ENCODE assay signal across 22 mouse cellular contexts in genomic region chr4:112302855-112303509, GRCm38 (mm10).
DNase-seq lines count a peak whose midpoint lies in the region; ATAC-seq and TF ChIP-seq lines count a peak whose summit lies in the region.
"Had no signal": no experiment of that assay in that cellular context is flagged by ENCODE, and none has a peak within 500 bp of the region (broad histone marks: within the 10 kb centered on the region; RNA-seq: fewer than 3 reads in every experiment).

No protein-coding gene starts in this region.

- 74% methylated on average over 3 of the region's 3 CpGs for WGBS in intestine, embryonic 14.5 days
- WGBS in intestine, embryonic 15.5 days = 66% methylated on average over 3 of the region's 3 CpGs
- WGBS in intestine, embryonic 16.5 days = 63% methylated on average over 3 of the region's 3 CpGs
- WGBS in intestine, postnatal 0 days = 49% methylated on average over 3 of the region's 3 CpGs
- 91% methylated on average over 3 of the region's 3 CpGs for WGBS in hindbrain, embryonic 11.5 days
- WGBS in forebrain, postnatal 0 days = 82% methylated on average over 3 of the region's 3 CpGs

- no peaks in the 10 kb centered on the region for H3K4me1 ChIP-seq in intestine, embryonic 14.5 days (replicated peaks; ENCODE audit: control insufficient read depth, insufficient read depth, low read length)
- H3K4me1 ChIP-seq in intestine, embryonic 15.5 days (replicated peaks) = no peaks in the 10 kb centered on the region
- no peaks in the 10 kb centered on the region for H3K4me1 ChIP-seq in intestine, embryonic 16.5 days (ENCODE audit: control insufficient read depth, insufficient read depth, low read length)
- no peaks in the 10 kb centered on the region for H3K4me1 ChIP-seq in intestine, postnatal 0 days (replicated peaks; ENCODE audit: control insufficient read depth, insufficient read depth, low read length)
- H3K4me1 ChIP-seq in hindbrain, embryonic 11.5 days (replicated peaks; ENCODE audit: control insufficient read depth, insufficient read depth, low read length) = no peaks in the 10 kb centered on the region
- no peaks in the 10 kb centered on the region for H3K4me1 ChIP-seq in forebrain, postnatal 0 days (ENCODE audit: insufficient read depth)

- peak; percentile 71; the same call in 1 of the 2 replicates for ATAC-seq in intestine, embryonic 14.5 days (replicated peaks; ENCODE audit: low FRiP score, low TSS enrichment, low read depth)
- ATAC-seq in intestine, embryonic 15.5 days = peak; percentile 90
- peak; percentile 92 for ATAC-seq in intestine, embryonic 16.5 days
- peak; percentile 57; the same call in 1 of the 2 replicates for ATAC-seq in intestine, postnatal 0 days
- ATAC-seq in hindbrain, embryonic 11.5 days (ENCODE audit: low FRiP score) = no peak
- ATAC-seq in forebrain, postnatal 0 days = no peak
- ATAC-seq: activated CD4-positive, CD25-positive, alpha-beta regulatory T cell, adult 4 months; CD4-positive, CD25-positive, alpha-beta regulatory T cell, adult 4 months; Patski had no signal

- no peak overlapping the region for H3K9ac ChIP-seq in intestine, embryonic 14.5 days (ENCODE audit: low read length)
- H3K9ac ChIP-seq in intestine, embryonic 15.5 days = no peak overlapping the region
- H3K9ac ChIP-seq in intestine, embryonic 16.5 days (ENCODE audit: low read depth, low read length) = no peak overlapping the region
- no peak overlapping the region for H3K9ac ChIP-seq in intestine, postnatal 0 days (ENCODE audit: low read depth, low read length)
- no peak overlapping the region for H3K9ac ChIP-seq in hindbrain, embryonic 11.5 days (ENCODE audit: low read depth, low read length)
- no peak overlapping the region for H3K9ac ChIP-seq in forebrain, postnatal 0 days

- no peak for DNase-seq in intestine, embryonic 14.5 days (ENCODE audit: low spot score)
- DNase-seq in hindbrain, embryonic 11.5 days (ENCODE audit: low spot score) = no peak
- no peak for DNase-seq in right cerebral cortex, postnatal 10 days (ENCODE audit: low spot score in 2 of 2)
- DNase-seq in forebrain, postnatal 0 days = no peak
- DNase-seq in cerebellum, adult 11-12 months = no peak
- DNase-seq: adrenal gland, adult 2 months; adrenal gland, adult 8-10 months; adrenal gland, postnatal 10 days; adrenal gland, postnatal 14 days; adrenal gland, postnatal 25 days; adrenal gland, postnatal 36 days; B cell, adult 2 months; cerebellum, adult 11 months; cerebellum, adult 18-20 months had no signal

- no peaks in the 10 kb centered on the region for H3K9me3 ChIP-seq in intestine, embryonic 14.5 days (ENCODE audit: control insufficient read depth, low read length)
- H3K9me3 ChIP-seq in intestine, embryonic 15.5 days = no peaks in the 10 kb centered on the region
- H3K9me3 ChIP-seq in intestine, embryonic 16.5 days (ENCODE audit: control insufficient read depth, low read length) = no peaks in the 10 kb centered on the region
- H3K9me3 ChIP-seq in intestine, postnatal 0 days (ENCODE audit: control insufficient read depth) = no peaks in the 10 kb centered on the region
- H3K9me3 ChIP-seq in hindbrain, embryonic 11.5 days (ENCODE audit: control insufficient read depth, low read length) = no peaks in the 10 kb centered on the region
- H3K9me3 ChIP-seq in forebrain, postnatal 0 days (ENCODE audit: low read length) = 0 out of 2 replicates have a peak, but pooled peaks cover under 1% of the 10 kb centered on the region
- H3K9me3 ChIP-seq: G1E had no signal

- H3K27ac ChIP-seq in intestine, embryonic 14.5 days (ENCODE audit: low read depth) = no peak overlapping the region
- no peak overlapping the region for H3K27ac ChIP-seq in intestine, embryonic 15.5 days
- no peak overlapping the region for H3K27ac ChIP-seq in intestine, embryonic 16.5 days (ENCODE audit: low read length)
- no peak overlapping the region for H3K27ac ChIP-seq in intestine, postnatal 0 days (ENCODE audit: low read depth, low read length)
- no peak overlapping the region for H3K27ac ChIP-seq in hindbrain, embryonic 11.5 days (ENCODE audit: low read depth, low read length)
- no peak overlapping the region for H3K27ac ChIP-seq in forebrain, postnatal 0 days (ENCODE audit: low read depth, low read length)

- H3K36me3 ChIP-seq in intestine, embryonic 14.5 days (ENCODE audit: control insufficient read depth, insufficient read depth, low read length) = no peaks in the 10 kb centered on the region
- no peaks in the 10 kb centered on the region for H3K36me3 ChIP-seq in intestine, embryonic 15.5 days
- no peaks in the 10 kb centered on the region for H3K36me3 ChIP-seq in intestine, embryonic 16.5 days (ENCODE audit: control insufficient read depth, insufficient read depth, low read length)
- no peaks in the 10 kb centered on the region for H3K36me3 ChIP-seq in intestine, postnatal 0 days (ENCODE audit: control insufficient read depth, insufficient read depth)
- no peaks in the 10 kb centered on the region for H3K36me3 ChIP-seq in hindbrain, embryonic 11.5 days (ENCODE audit: control insufficient read depth, insufficient read depth, low read length)
- no peaks in the 10 kb centered on the region for H3K36me3 ChIP-seq in forebrain, postnatal 0 days (ENCODE audit: insufficient read depth)
- H3K36me3 ChIP-seq: G1E had no signal

- no peak overlapping the region for H3K4me2 ChIP-seq in intestine, embryonic 14.5 days (ENCODE audit: low read length)
- no peak overlapping the region for H3K4me2 ChIP-seq in intestine, embryonic 15.5 days (replicated peaks)
- H3K4me2 ChIP-seq in intestine, embryonic 16.5 days (ENCODE audit: low read depth, low read length) = no peak overlapping the region
- H3K4me2 ChIP-seq in intestine, postnatal 0 days (replicated peaks; ENCODE audit: low read depth) = no peak overlapping the region
- H3K4me2 ChIP-seq in hindbrain, embryonic 11.5 days (replicated peaks; ENCODE audit: low read depth, low read length) = no peak overlapping the region
- no peak overlapping the region for H3K4me2 ChIP-seq in forebrain, postnatal 0 days (ENCODE audit: low read depth)

- H3K27me3 ChIP-seq in intestine, embryonic 14.5 days (replicated peaks; ENCODE audit: control insufficient read depth, insufficient read depth, low read length) = no peaks in the 10 kb centered on the region
- H3K27me3 ChIP-seq in intestine, embryonic 15.5 days (replicated peaks) = no peaks in the 10 kb centered on the region
- H3K27me3 ChIP-seq in intestine, embryonic 16.5 days (replicated peaks; ENCODE audit: control insufficient read depth, insufficient read depth, low read length) = no peaks in the 10 kb centered on the region
- H3K27me3 ChIP-seq in intestine, postnatal 0 days (replicated peaks; ENCODE audit: control insufficient read depth, insufficient read depth, low read length) = no peaks in the 10 kb centered on the region
- H3K27me3 ChIP-seq in hindbrain, embryonic 11.5 days (ENCODE audit: control insufficient read depth, insufficient read depth, low read length) = no peaks in the 10 kb centered on the region
- no peaks in the 10 kb centered on the region for H3K27me3 ChIP-seq in forebrain, postnatal 0 days (ENCODE audit: insufficient read depth, low read length)
- H3K27me3 ChIP-seq: CH12.LX, Patski had no signal

- no peak for TF ChIP-seq CTCF in intestine, postnatal 0 days (IDR thresholded peaks at IDR 0.05; ENCODE audit: low read depth)
- TF ChIP-seq CTCF in forebrain, postnatal 0 days (IDR thresholded peaks at IDR 0.05; ENCODE audit: low read depth) = no peak

- H3K4me3 ChIP-seq in intestine, embryonic 14.5 days (ENCODE audit: low read depth, low read length) = no peak overlapping the region
- no peak overlapping the region for H3K4me3 ChIP-seq in intestine, embryonic 15.5 days (replicated peaks)
- H3K4me3 ChIP-seq in intestine, embryonic 16.5 days (ENCODE audit: low read length) = no peak overlapping the region
- H3K4me3 ChIP-seq in intestine, postnatal 0 days (ENCODE audit: low read depth, low read length) = no peak overlapping the region
- H3K4me3 ChIP-seq in hindbrain, embryonic 11.5 days (ENCODE audit: low read depth, low read length) = no peak overlapping the region
- H3K4me3 ChIP-seq in forebrain, postnatal 0 days (ENCODE audit: low read depth, low read length) = no peak overlapping the region

Comparison
In these comparisons a context has a peak if more than half of its experiments do, and no peak if none do; other contexts are left out.
1. ATAC-seq: peak in intestine, embryonic 14.5 days (single experiment), intestine, embryonic 15.5 days (single experiment), intestine, embryonic 16.5 days (single experiment) and intestine, postnatal 0 days (single experiment); none in hindbrain, embryonic 11.5 days (single experiment) and forebrain, postnatal 0 days (single experiment).